Mouse (Mus musculus) C2C12 (cell line): Measurements from ENCODE around the gene Crocc. TPM values are rescaled to one million over a fixed set of nuclear protein-coding genes. Genes with fewer than 3 reads are reported as not detected.

Source experiments
- H3K27me3 ChIP-seq: one replicate; pipeline ENCODE4 v1.6.1; 2011; ENCODE audit not compliant: control insufficient read depth, insufficient read depth, insufficient read length
- H3K36me3 ChIP-seq: one replicate; pipeline ENCODE4 v1.6.1; 2011; ENCODE audit not compliant: control insufficient read depth, insufficient read depth
- H3K4me3 ChIP-seq: one replicate; pipeline ENCODE4 v1.5.1; 2011; ENCODE audit warnings: mild to moderate bottlenecking, control low read depth; ENCODE audit not compliant: poor library complexity, insufficient read depth, severe bottlenecking
- H3K79me2 ChIP-seq: one replicate; pipeline ENCODE4 v1.6.1; 2011; ENCODE audit not compliant: control insufficient read depth, insufficient read depth
- H3K79me3 ChIP-seq: one replicate; pipeline ENCODE4 v1.6.1; 2011; ENCODE audit warnings: low read depth, control low read depth
- H3ac ChIP-seq: one replicate; pipeline ENCODE3; 2011; ENCODE audit warnings: low read depth; ENCODE audit not compliant: control insufficient read depth, insufficient read length
- CEBPB ChIP-seq: IDR thresholded peaks from one replicate; pipeline ENCODE4 v1.6.1; 2011; ENCODE audit warnings: low read depth, mild to moderate bottlenecking, control low read depth, moderate library complexity
- CTCF ChIP-seq: IDR thresholded peaks from one replicate; pipeline ENCODE4 v1.5.1; 2011; ENCODE audit not compliant: control insufficient read depth, insufficient read depth, insufficient read length
- FOSL1 ChIP-seq: IDR thresholded peaks from one replicate; pipeline ENCODE4 v1.8.0; 2011; ENCODE audit warnings: mild to moderate bottlenecking, low read length; ENCODE audit not compliant: poor library complexity, insufficient read depth, severe bottlenecking
- MAX ChIP-seq: IDR thresholded peaks from one replicate; pipeline ENCODE4 v1.6.1; 2011; ENCODE audit warnings: mild to moderate bottlenecking, control low read depth
- MYOD1 ChIP-seq: IDR thresholded peaks from one replicate; pipeline ENCODE4 v1.6.1; 2011; ENCODE audit warnings: low read depth; ENCODE audit not compliant: control insufficient read depth, insufficient read length
- MYOG ChIP-seq: IDR thresholded peaks from one replicate; pipeline ENCODE4 v1.6.1; 2011; ENCODE audit not compliant: control insufficient read depth, insufficient read length; ENCODE audit errors: extremely low read depth
- USF1 ChIP-seq: IDR thresholded peaks from one replicate; pipeline ENCODE4 v1.6.1; 2011; ENCODE audit warnings: low read depth, mild to moderate bottlenecking, control low read depth, moderate library complexity
- polyA plus RNA-seq: library from polyadenylated mRNA; unstranded; fragments of >200 nt; fragmentation: generic; extraction: Trizol; gene quantifications from one replicate; pipeline ENCODE4 v1.2.1, GENCODE M21; 2012; ENCODE audit warnings: missing spikeins

The Crocc gene
- polyA plus RNA-seq, 1 experiment: 6.0 TPM

DNA sequence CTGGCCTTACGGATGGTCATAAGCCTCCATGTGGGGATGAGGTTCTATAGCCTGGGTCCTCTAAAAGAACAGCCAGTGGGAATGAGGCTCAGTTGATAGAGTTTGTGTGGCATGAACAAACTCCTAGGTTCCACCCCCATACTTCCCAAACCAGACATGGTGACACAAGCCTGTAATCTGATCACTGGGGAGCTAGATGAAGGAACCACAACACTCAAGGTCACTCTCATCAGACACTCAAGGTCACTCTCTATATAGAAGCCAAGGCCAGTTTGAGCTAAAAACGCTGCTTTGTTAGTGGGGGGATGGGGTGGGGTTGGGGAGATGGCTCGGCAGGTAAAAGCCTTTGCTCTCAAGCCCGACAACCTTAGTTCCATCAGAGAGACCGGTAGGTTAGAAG lies 39.6 kb upstream of the Crocc start:
- TF ChIP-seq FOSL1 (no peak), USF1 (no peak)

DNA sequence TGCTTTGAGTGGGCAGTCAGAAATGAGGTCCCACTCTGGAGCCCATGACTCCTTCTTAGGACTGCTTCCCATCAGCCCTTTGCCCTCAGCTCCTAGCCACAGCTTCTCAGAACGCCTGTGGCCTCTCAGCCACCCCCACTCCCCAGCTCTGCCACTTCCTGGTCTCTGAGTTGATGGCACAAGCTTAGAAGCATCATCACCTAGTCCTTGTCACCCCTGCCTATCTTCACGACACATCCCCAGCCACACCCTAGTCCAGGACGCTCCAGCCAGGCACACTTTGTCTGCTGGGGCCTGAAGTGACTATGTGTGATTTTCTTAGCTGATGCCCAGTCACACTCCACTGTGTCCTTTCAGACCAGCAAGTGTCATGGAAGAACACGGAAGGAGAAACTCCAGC lies 38.6 kb upstream of the Crocc start:
- TF ChIP-seq MAX: no peak
- no peak overlapping the region for H3ac ChIP-seq
- no peak overlapping the region for H3K4me3 ChIP-seq
- no peaks in the 10 kb centered on the region for H3K36me3 ChIP-seq
- H3K79me3 ChIP-seq: no peaks in the 10 kb centered on the region
- H3K79me2 ChIP-seq: no peaks in the 10 kb centered on the region
- no peaks in the 10 kb centered on the region for H3K27me3 ChIP-seq

More for the DNA sequence above, 39.6 kb upstream of the Crocc start:
- Histone ChIP-seq H3K4me3 (no peak overlapping the region), H3K36me3 (no peaks in the 10 kb centered on the region), H3K79me2 (no peaks in the 10 kb centered on the region), H3ac (no peak overlapping the region), H3K79me3 (no peaks in the 10 kb centered on the region), H3K27me3 (no peaks in the 10 kb centered on the region)

DNA sequence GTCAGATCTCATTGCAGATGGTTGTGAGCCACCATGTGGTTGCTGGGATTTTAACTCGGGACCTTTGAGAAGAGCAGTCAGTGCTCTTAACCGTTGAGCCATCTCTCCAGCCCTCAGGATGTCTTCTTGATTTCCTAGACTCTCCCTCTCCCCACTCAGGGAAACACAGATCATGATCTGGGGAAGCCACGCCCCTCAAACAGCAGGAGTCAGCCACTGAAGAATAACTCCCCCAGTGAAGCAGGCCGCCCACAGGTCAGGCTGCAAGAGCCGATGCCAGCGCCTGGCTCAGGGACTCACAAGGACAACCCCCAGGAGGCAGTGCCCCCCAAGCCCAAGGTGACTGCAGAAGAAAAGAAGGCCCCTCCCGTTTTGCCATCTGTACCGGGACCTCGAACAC lies 36.4 kb upstream of the Crocc start:
- Histone ChIP-seq H3K27me3 (no peaks in the 10 kb centered on the region), H3K79me2 (no peaks in the 10 kb centered on the region), H3K79me3 (no peaks in the 10 kb centered on the region), H3ac (no peak overlapping the region), H3K4me3 (no peak overlapping the region), H3K36me3 (no peaks in the 10 kb centered on the region)
- TF ChIP-seq CEBPB (no peak), MYOD1 (no peak), MAX (no peak), MYOG (no peak), CTCF (no peak), USF1 (no peak), FOSL1 (no peak)

- Histone ChIP-seq H3ac (no peak overlapping the region), H3K27me3 (peaks cover 6% of the 10 kb centered on the region), H3K4me3 (no peak overlapping the region), H3K36me3 (no peaks in the 10 kb centered on the region), H3K79me3 (no peaks in the 10 kb centered on the region), H3K79me2 (no peaks in the 10 kb centered on the region)
- TF ChIP-seq USF1 (no peak), CEBPB (no peak), MYOG (no peak), CTCF (no peak), MYOD1 (no peak), MAX (no peak), FOSL1 (no peak)
Measured at GRCm38 (mm10) chr4:141095016-141095415, 34.7 kb upstream of the Crocc start.

GRCm38 (mm10) chr4:141088714-141089113 lies 28.4 kb upstream of the Crocc start:
- H3ac ChIP-seq: no peak overlapping the region
- no peaks in the 10 kb centered on the region for H3K79me2 ChIP-seq
- H3K4me3 ChIP-seq: no peak overlapping the region
- no peaks in the 10 kb centered on the region for H3K79me3 ChIP-seq
- H3K36me3 ChIP-seq: no peaks in the 10 kb centered on the region
- peaks cover 10% of the 10 kb centered on the region for H3K27me3 ChIP-seq
- no peak for TF ChIP-seq MYOG
- no peak for TF ChIP-seq CEBPB
- no peak for TF ChIP-seq FOSL1
- TF ChIP-seq MAX: no peak
- TF ChIP-seq CTCF: no peak
- no peak for TF ChIP-seq USF1
- no peak for TF ChIP-seq MYOD1

DNA sequence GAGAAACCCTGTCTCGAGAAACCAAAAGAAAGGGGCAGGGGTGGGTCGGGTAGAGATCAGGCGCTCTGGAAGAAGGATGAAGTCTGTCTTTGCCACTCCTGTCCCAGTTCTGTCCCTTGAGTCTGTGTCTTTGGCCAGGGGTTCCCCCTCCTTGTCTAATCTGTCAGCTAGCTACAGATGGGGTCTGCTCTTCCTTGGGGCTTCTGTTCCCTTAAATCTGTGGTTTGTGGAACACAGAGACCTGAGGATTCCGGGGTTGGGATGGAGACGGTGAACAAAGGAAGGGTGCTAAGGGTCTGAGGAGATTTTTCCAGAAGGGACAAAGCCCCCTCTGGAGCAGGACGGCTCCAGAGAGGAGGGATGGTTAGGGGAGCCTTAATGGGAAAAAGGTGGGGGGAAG lies 27.7 kb upstream of the Crocc start, which contains the start of gene Spata21:
Gene Spata21, plus strand, starts transcription at position 301 of the 400 bp plus-strand sequence.
- Histone ChIP-seq H3K79me2 (no peaks in the 10 kb centered on the region), H3K36me3 (no peaks in the 10 kb centered on the region), H3K79me3 (no peaks in the 10 kb centered on the region), H3K4me3 (no peak within 1 kb of the TSS), H3K27me3 (peaks cover 10% of the 10 kb centered on the region), H3ac (no peak within 1 kb of the TSS)
- TF ChIP-seq FOSL1 (no peak), CEBPB (no peak), MAX (no peak), USF1 (no peak), MYOG (no peak), MYOD1 (no peak), CTCF (no peak)

- Histone ChIP-seq H3K36me3 (no peaks in the 10 kb centered on the region), H3K27me3 (peaks cover 10% of the 10 kb centered on the region), H3K79me2 (no peaks in the 10 kb centered on the region), H3K79me3 (no peaks in the 10 kb centered on the region), H3K4me3 (no peak overlapping the region), H3ac (no peak overlapping the region)
- TF ChIP-seq CEBPB (no peak), MYOG (no peak), CTCF (no peak), MAX (no peak), FOSL1 (no peak), MYOD1 (no peak), USF1 (no peak)
Measured at GRCm38 (mm10) chr4:141086862-141087261, 26.5 kb upstream of the Crocc start.
